Mouse (Mus musculus): ENCODE data around the gene Arhgap17. TPM values are rescaled to one million over a fixed set of nuclear protein-coding genes. Genes with fewer than 3 reads are reported as not detected.

Arhgap17 gene
- polyA plus RNA-seq, 1 experiment from 2014 or later = 35.6 TPM

GRCm38 (mm10) chr7:123377443-123378400 is 8.0 kb upstream of the Arhgap17 start:
- peak; percentile 95 for DNase-seq (ENCODE audit: low spot score)
- Histone ChIP-seq H3K9me3 (ENCODE audit: control insufficient read depth, low read length) (no peaks in the 10 kb centered on the region), H3K4me2 (ENCODE audit: low read depth, low read length, severe bottlenecking) (peak overlapping the region; percentile 85), H3K4me1 (replicated peaks; ENCODE audit: control insufficient read depth, insufficient read depth, low read length) (peaks cover 8% of the 10 kb centered on the region; the same call in 1 of the 2 replicates), H3K4me3 (ENCODE audit: low read depth, low read length) (peak overlapping the region; percentile 78), H3K36me3 (ENCODE audit: control insufficient read depth, insufficient read depth, low read length) (no peaks in the 10 kb centered on the region), H3K27me3 (ENCODE audit: control insufficient read depth, insufficient read depth, low read length) (no peaks in the 10 kb centered on the region), H3K9ac (ENCODE audit: low read length) (peak overlapping the region; percentile 74), H3K27ac (ENCODE audit: low read depth, low read length) (no peak overlapping the region)
- ATAC-seq (replicated peaks; ENCODE audit: low FRiP score) = peak; percentile 99
- 4% methylated on average over 41 of the region's 41 CpGs for WGBS

- peaks cover 7% of the 10 kb centered on the region; the same call in 1 of the 2 replicates for H3K4me1 ChIP-seq (replicated peaks; ENCODE audit: control insufficient read depth, insufficient read depth, low read length)
- H3K27ac ChIP-seq (ENCODE audit: low read depth, low read length) = no peak overlapping the region
- no peak overlapping the region for H3K4me2 ChIP-seq (ENCODE audit: low read depth, low read length, severe bottlenecking)
- DNase-seq (ENCODE audit: low spot score) (no peak), ATAC-seq (replicated peaks; ENCODE audit: low FRiP score) (no peak)
- H3K27me3 ChIP-seq (ENCODE audit: control insufficient read depth, insufficient read depth, low read length) = no peaks in the 10 kb centered on the region
- H3K4me3 ChIP-seq (ENCODE audit: low read depth, low read length) = no peak overlapping the region
- no peaks in the 10 kb centered on the region for H3K9me3 ChIP-seq (ENCODE audit: control insufficient read depth, low read length)
- H3K9ac ChIP-seq (ENCODE audit: low read length) = no peak overlapping the region
- H3K36me3 ChIP-seq (ENCODE audit: control insufficient read depth, insufficient read depth, low read length) = no peaks in the 10 kb centered on the region
- 70% methylated on average over 3 of the region's 3 CpGs for WGBS
Observed at GRCm38 (mm10) chr7:123371501-123371900, 1.8 kb upstream of the Arhgap17 start.

- DNase-seq (ENCODE audit: low spot score) = no peak
- Histone ChIP-seq H3K4me1 (replicated peaks; ENCODE audit: control insufficient read depth, insufficient read depth, low read length) (peaks cover 7% of the 10 kb centered on the region; the same call in 1 of the 2 replicates), H3K9ac (ENCODE audit: low read length) (peak overlapping the region; percentile 82), H3K27ac (ENCODE audit: low read depth, low read length) (no peak overlapping the region), H3K9me3 (ENCODE audit: control insufficient read depth, low read length) (no peaks in the 10 kb centered on the region), H3K4me3 (ENCODE audit: low read depth, low read length) (peak overlapping the region; percentile 78), H3K36me3 (ENCODE audit: control insufficient read depth, insufficient read depth, low read length) (no peaks in the 10 kb centered on the region), H3K27me3 (ENCODE audit: control insufficient read depth, insufficient read depth, low read length) (no peaks in the 10 kb centered on the region), H3K4me2 (ENCODE audit: low read depth, low read length, severe bottlenecking) (peak overlapping the region; percentile 63)
- no peak for ATAC-seq (replicated peaks; ENCODE audit: low FRiP score)
- 42% methylated on average over 9 of the region's 9 CpGs for WGBS
Observed at GRCm38 (mm10) chr7:123370700-123371099, 985 bp upstream of the Arhgap17 start.

GRCm38 (mm10) chr7:123368778-123369746 is 653 bp downstream of the Arhgap17 start:
- H3K9ac ChIP-seq (ENCODE audit: low read length) = peak overlapping the region; percentile 82
- H3K9me3 ChIP-seq (ENCODE audit: control insufficient read depth, low read length) = no peaks in the 10 kb centered on the region
- peak overlapping the region; percentile 81 for H3K27ac ChIP-seq (ENCODE audit: low read depth, low read length)
- peaks cover 7% of the 10 kb centered on the region; the same call in 1 of the 2 replicates for H3K4me1 ChIP-seq (replicated peaks; ENCODE audit: control insufficient read depth, insufficient read depth, low read length)
- 3% methylated on average over 42 of the region's 51 CpGs for WGBS
- H3K4me3 ChIP-seq (ENCODE audit: low read depth, low read length) = peak overlapping the region; percentile 78
- H3K27me3 ChIP-seq (ENCODE audit: control insufficient read depth, insufficient read depth, low read length) = no peaks in the 10 kb centered on the region
- no peaks in the 10 kb centered on the region for H3K36me3 ChIP-seq (ENCODE audit: control insufficient read depth, insufficient read depth, low read length)
- H3K4me2 ChIP-seq (ENCODE audit: low read depth, low read length, severe bottlenecking) = peak overlapping the region; percentile 63
- ATAC-seq (replicated peaks; ENCODE audit: low FRiP score) (peak; percentile 85), DNase-seq (ENCODE audit: low spot score) (no peak)

- peak overlapping the region; percentile 78; the same call in 1 of the 2 replicates for H3K4me3 ChIP-seq (ENCODE audit: low read depth, low read length)
- H3K9me3 ChIP-seq (ENCODE audit: control insufficient read depth, low read length) = no peaks in the 10 kb centered on the region
- ATAC-seq (replicated peaks; ENCODE audit: low FRiP score) = no peak
- H3K27me3 ChIP-seq (ENCODE audit: control insufficient read depth, insufficient read depth, low read length) = no peaks in the 10 kb centered on the region
- no peaks in the 10 kb centered on the region for H3K36me3 ChIP-seq (ENCODE audit: control insufficient read depth, insufficient read depth, low read length)
- peaks cover 7% of the 10 kb centered on the region; the same call in 1 of the 2 replicates for H3K4me1 ChIP-seq (replicated peaks; ENCODE audit: control insufficient read depth, insufficient read depth, low read length)
- WGBS = 86% methylated on average over 2 of the region's 2 CpGs
- H3K9ac ChIP-seq (ENCODE audit: low read length) = peak overlapping the region; percentile 82
- peak overlapping the region; percentile 63; the same call in 1 of the 2 replicates for H3K4me2 ChIP-seq (ENCODE audit: low read depth, low read length, severe bottlenecking)
- H3K27ac ChIP-seq (ENCODE audit: low read depth, low read length) = no peak overlapping the region
- DNase-seq (ENCODE audit: low spot score) = no peak
Observed at GRCm38 (mm10) chr7:123368187-123368586, 1.5 kb downstream of the Arhgap17 start.

GRCm38 (mm10) chr7:123367218-123368150 is 2.2 kb downstream of the Arhgap17 start:
- Histone ChIP-seq H3K4me2 (ENCODE audit: low read depth, low read length, severe bottlenecking) (peak overlapping the region; percentile 63; the same call in 1 of the 2 replicates), H3K4me1 (replicated peaks; ENCODE audit: control insufficient read depth, insufficient read depth, low read length) (peaks cover 7% of the 10 kb centered on the region; the same call in 1 of the 2 replicates), H3K4me3 (ENCODE audit: low read depth, low read length) (no peak overlapping the region), H3K27ac (ENCODE audit: low read depth, low read length) (no peak overlapping the region), H3K9me3 (ENCODE audit: control insufficient read depth, low read length) (no peaks in the 10 kb centered on the region), H3K9ac (ENCODE audit: low read length) (peak overlapping the region; percentile 4; the same call in 1 of the 2 replicates), H3K27me3 (ENCODE audit: control insufficient read depth, insufficient read depth, low read length) (no peaks in the 10 kb centered on the region), H3K36me3 (ENCODE audit: control insufficient read depth, insufficient read depth, low read length) (no peaks in the 10 kb centered on the region)
- DNase-seq (ENCODE audit: low spot score) = no peak
- ATAC-seq (replicated peaks; ENCODE audit: low FRiP score) = no peak
- 85% methylated on average over 16 of the region's 16 CpGs for WGBS

- Histone ChIP-seq H3K4me2 (ENCODE audit: low read depth, low read length, severe bottlenecking) (no peak overlapping the region), H3K9me3 (ENCODE audit: control insufficient read depth, low read length) (no peaks in the 10 kb centered on the region), H3K36me3 (ENCODE audit: control insufficient read depth, insufficient read depth, low read length) (no peaks in the 10 kb centered on the region), H3K4me3 (ENCODE audit: low read depth, low read length) (no peak overlapping the region), H3K4me1 (replicated peaks; ENCODE audit: control insufficient read depth, insufficient read depth, low read length) (peaks cover 7% of the 10 kb centered on the region; the same call in 1 of the 2 replicates), H3K9ac (ENCODE audit: low read length) (peak overlapping the region; percentile 4; the same call in 1 of the 2 replicates), H3K27me3 (ENCODE audit: control insufficient read depth, insufficient read depth, low read length) (no peaks in the 10 kb centered on the region), H3K27ac (ENCODE audit: low read depth, low read length) (no peak overlapping the region)
- no peak for ATAC-seq (replicated peaks; ENCODE audit: low FRiP score)
- no peak for DNase-seq (ENCODE audit: low spot score)
- WGBS = 74% methylated on average over 8 of the region's 8 CpGs
Observed at GRCm38 (mm10) chr7:123366806-123367205, 2.9 kb downstream of the Arhgap17 start.

Measured in forebrain, embryonic 11.5 days (tissue).